ENCODE assay signal across 11 mouse cellular contexts in the genomic region with DNA sequence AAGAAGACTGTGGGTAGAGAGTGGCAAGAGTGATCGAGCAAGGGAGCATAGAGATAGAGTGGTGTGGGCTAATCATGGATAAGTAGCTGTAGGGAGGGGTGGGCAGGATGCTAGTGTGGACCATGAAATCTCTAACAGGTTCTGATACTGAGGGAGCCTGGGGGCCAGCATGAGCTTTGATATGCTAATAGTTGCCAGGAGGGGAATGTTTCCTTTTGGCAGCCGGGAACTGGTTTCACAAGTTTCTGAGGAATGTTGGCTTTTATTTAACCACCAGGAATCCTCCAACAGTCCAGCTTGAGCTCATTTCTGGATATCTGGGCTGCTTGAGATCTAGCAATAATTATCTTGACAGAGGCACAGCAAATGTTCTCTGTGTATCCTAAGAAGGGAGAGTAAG.
DNase-seq lines count a peak whose midpoint lies in the region; ATAC-seq and TF ChIP-seq lines count a peak whose summit lies in the region.
"Had no signal": no experiment of that assay in that cellular context is flagged by ENCODE, and none has a peak within 500 bp of the region (broad histone marks: within the 10 kb centered on the region; RNA-seq: fewer than 3 reads in every experiment).

No protein-coding gene starts in this region.

- no peak overlapping the region for H3K27ac ChIP-seq in midbrain, embryonic 12.5 days (replicated peaks)
- H3K27ac ChIP-seq in midbrain, embryonic 10.5 days (replicated peaks): no peak overlapping the region
- peak overlapping the region; percentile 27; the same call in 1 of the 2 replicates for H3K27ac ChIP-seq in stomach, embryonic 14.5 days (ENCODE audit: low read length)
- H3K27ac ChIP-seq in hindbrain, postnatal 0 days: no peak overlapping the region
- H3K27ac ChIP-seq: neural tube, embryonic 13.5 days had no signal

- no peak overlapping the region for H3K4me2 ChIP-seq in midbrain, embryonic 12.5 days (replicated peaks)
- no peak overlapping the region for H3K4me2 ChIP-seq in stomach, embryonic 14.5 days (replicated peaks; ENCODE audit: low read depth, low read length)
- no peak overlapping the region for H3K4me2 ChIP-seq in hindbrain, postnatal 0 days (ENCODE audit: low read depth, low read length)
- H3K4me2 ChIP-seq: neural tube, embryonic 13.5 days had no signal

- H3K36me3 ChIP-seq in midbrain, embryonic 12.5 days: no peaks in the 10 kb centered on the region
- H3K36me3 ChIP-seq in midbrain, embryonic 10.5 days: no peaks in the 10 kb centered on the region
- no peaks in the 10 kb centered on the region for H3K36me3 ChIP-seq in stomach, embryonic 14.5 days (ENCODE audit: control insufficient read depth, insufficient read depth, low read length)
- H3K36me3 ChIP-seq in hindbrain, postnatal 0 days (ENCODE audit: insufficient read depth, low read length): no peaks in the 10 kb centered on the region
- H3K36me3 ChIP-seq: neural tube, embryonic 13.5 days had no signal

- peaks cover 3% of the 10 kb centered on the region; the same call in 1 of the 2 replicates for H3K27me3 ChIP-seq in midbrain, embryonic 12.5 days
- no peaks in the 10 kb centered on the region for H3K27me3 ChIP-seq in midbrain, embryonic 10.5 days (ENCODE audit: low read depth, poor library complexity, severe bottlenecking)
- no peaks in the 10 kb centered on the region for H3K27me3 ChIP-seq in stomach, embryonic 14.5 days (ENCODE audit: control insufficient read depth, insufficient read depth, low read length)
- H3K27me3 ChIP-seq in hindbrain, postnatal 0 days (ENCODE audit: insufficient read depth, low read length): no peaks in the 10 kb centered on the region
- H3K27me3 ChIP-seq: CH12.LX; neural tube, embryonic 13.5 days had no signal

- no peaks in the 10 kb centered on the region for H3K9me3 ChIP-seq in midbrain, embryonic 12.5 days
- H3K9me3 ChIP-seq in midbrain, embryonic 10.5 days (replicated peaks): no peaks in the 10 kb centered on the region
- H3K9me3 ChIP-seq in stomach, embryonic 14.5 days (ENCODE audit: control insufficient read depth, low read depth, low read length): no peaks in the 10 kb centered on the region
- H3K9me3 ChIP-seq in hindbrain, postnatal 0 days (ENCODE audit: low read length): no peaks in the 10 kb centered on the region
- H3K9me3 ChIP-seq: neural tube, embryonic 13.5 days had no signal

- 34% methylated on average over 2 of the region's 2 CpGs for WGBS in midbrain, embryonic 12.5 days
- 45% methylated on average over 2 of the region's 2 CpGs for WGBS in midbrain, embryonic 10.5 days
- 48% methylated on average over 2 of the region's 2 CpGs for WGBS in stomach, embryonic 14.5 days
- WGBS in hindbrain, postnatal 0 days: 49% methylated on average over 2 of the region's 2 CpGs

- intact Hi-C loops in gastrocnemius, postnatal 14 days (cut with DNase I; ENCODE audit: low total_unique reads): no loop called here

- no peak overlapping the region for H3K9ac ChIP-seq in midbrain, embryonic 12.5 days (replicated peaks)
- H3K9ac ChIP-seq in stomach, embryonic 14.5 days (replicated peaks; ENCODE audit: low read depth, low read length): no peak overlapping the region
- H3K9ac ChIP-seq in hindbrain, postnatal 0 days (replicated peaks; ENCODE audit: low read length): no peak overlapping the region
- H3K9ac ChIP-seq: neural tube, embryonic 13.5 days had no signal

- no peak for TF ChIP-seq CTCF in hindbrain, postnatal 0 days (IDR thresholded peaks at IDR 0.05; ENCODE audit: low read depth)

- no peak for DNase-seq in midbrain, embryonic 10.5 days (ENCODE audit: low spot score)
- peak; percentile 17 for DNase-seq in gastrocnemius, postnatal 14 days
- peak; percentile 62 for DNase-seq in kidney, postnatal 14 days
- DNase-seq in B cell, adult 2 months: no peak
- DNase-seq in right cerebral cortex, adult 2 months (ENCODE audit: low spot score in 2 of 2): no peak
- DNase-seq in hindbrain, postnatal 0 days (ENCODE audit: low spot score): no peak

- no peak overlapping the region for H3K4me3 ChIP-seq in midbrain, embryonic 12.5 days
- no peak overlapping the region for H3K4me3 ChIP-seq in midbrain, embryonic 10.5 days
- H3K4me3 ChIP-seq in stomach, embryonic 14.5 days (ENCODE audit: low read depth, low read length): no peak overlapping the region
- no peak overlapping the region for H3K4me3 ChIP-seq in hindbrain, postnatal 0 days (ENCODE audit: low read length)
- H3K4me3 ChIP-seq: neural tube, embryonic 13.5 days had no signal

- 0 out of 2 replicates have a peak, but pooled peaks have one; percentile 23 for ATAC-seq in midbrain, embryonic 12.5 days (ENCODE audit: low FRiP score, low read depth)
- peak; percentile 77 for ATAC-seq in stomach, embryonic 14.5 days (ENCODE audit: insufficient number of reproducible peaks, insufficient read depth, low FRiP score, low read depth)
- ATAC-seq in hindbrain, postnatal 0 days: no peak
- ATAC-seq: forebrain, embryonic 16.5 days had no signal

- no peaks in the 10 kb centered on the region for H3K4me1 ChIP-seq in midbrain, embryonic 12.5 days
- peaks cover 6% of the 10 kb centered on the region for H3K4me1 ChIP-seq in midbrain, embryonic 10.5 days
- peaks cover 23% of the 10 kb centered on the region for H3K4me1 ChIP-seq in stomach, embryonic 14.5 days (ENCODE audit: control insufficient read depth, insufficient read depth, low read length)
- H3K4me1 ChIP-seq in hindbrain, postnatal 0 days (ENCODE audit: insufficient read depth, low read length): no peaks in the 10 kb centered on the region
- H3K4me1 ChIP-seq: neural tube, embryonic 13.5 days had no signal

Comparison
In these comparisons a context has a peak if more than half of its experiments do, and no peak if none do; other contexts are left out.
1. DNase-seq: peak in gastrocnemius, postnatal 14 days (single experiment) and kidney, postnatal 14 days (single experiment); none in midbrain, embryonic 10.5 days (single experiment), B cell, adult 2 months (0 of 2), right cerebral cortex, adult 2 months (0 of 2) and hindbrain, postnatal 0 days (single experiment).